Mouse (Mus musculus) ES-Bruce4 (cell line): Measurements from ENCODE around the gene Gm29776.

Source experiments
- CTCF ChIP-seq: IDR thresholded peaks from one replicate; pipeline ENCODE4 v1.8.1; 2011; ENCODE audit warnings: low read depth, low read length
- EP300 ChIP-seq: IDR thresholded peaks from 2 replicates; pipeline ENCODE4 v1.6.1; 2011; ENCODE audit warnings: low read depth, low read length; ENCODE audit not compliant: insufficient read depth
- POLR2A ChIP-seq: IDR thresholded peaks from one replicate; pipeline ENCODE4 v1.8.1; 2011; ENCODE audit warnings: low read length; ENCODE audit not compliant: insufficient read depth

GRCm38 (mm10) chr14:54676290-54676689 is 22.3 kb downstream of the Gm29776 start:
- TF ChIP-seq EP300 (no peak), POLR2A (no peak), CTCF (no peak)
